Mouse (Mus musculus): ENCODE results near the gene Aplp2. TPM values are rescaled to one million over a fixed set of nuclear protein-coding genes. Genes with fewer than 3 reads are reported as not detected.

The Aplp2 gene
- polyA plus RNA-seq, 1 experiment from 2014 or later: 227 TPM

- WGBS: 91% methylated on average over 11 of the region's 11 CpGs
- no peak for ATAC-seq (replicated peaks)
- H3K4me2 ChIP-seq (replicated peaks): no peak overlapping the region
Measured at GRCm38 (mm10) chr9:31117088-31117487, 94.5 kb downstream of the Aplp2 start.

GRCm38 (mm10) chr9:31115586-31115985 is 96.0 kb downstream of the Aplp2 start:
- H3K4me2 ChIP-seq (replicated peaks): no peak overlapping the region
- no peaks in the 10 kb centered on the region for H3K36me3 ChIP-seq
- H3K4me3 ChIP-seq: no peak overlapping the region
- no peaks in the 10 kb centered on the region for H3K27me3 ChIP-seq
- no peak overlapping the region for H3K27ac ChIP-seq (replicated peaks)
- peaks cover 4% of the 10 kb centered on the region for H3K4me1 ChIP-seq
- H3K9ac ChIP-seq (replicated peaks): no peak overlapping the region
- no peak for ATAC-seq (replicated peaks)
- H3K9me3 ChIP-seq: no peaks in the 10 kb centered on the region

More at GRCm38 (mm10) chr9:31117088-31117487, 94.5 kb downstream of the Aplp2 start:
- Histone ChIP-seq H3K4me1 (peaks cover 8% of the 10 kb centered on the region), H3K27ac (replicated peaks) (no peak overlapping the region), H3K36me3 (no peaks in the 10 kb centered on the region), H3K4me3 (no peak overlapping the region), H3K9me3 (no peaks in the 10 kb centered on the region), H3K27me3 (no peaks in the 10 kb centered on the region), H3K9ac (replicated peaks) (no peak overlapping the region)

DNA sequence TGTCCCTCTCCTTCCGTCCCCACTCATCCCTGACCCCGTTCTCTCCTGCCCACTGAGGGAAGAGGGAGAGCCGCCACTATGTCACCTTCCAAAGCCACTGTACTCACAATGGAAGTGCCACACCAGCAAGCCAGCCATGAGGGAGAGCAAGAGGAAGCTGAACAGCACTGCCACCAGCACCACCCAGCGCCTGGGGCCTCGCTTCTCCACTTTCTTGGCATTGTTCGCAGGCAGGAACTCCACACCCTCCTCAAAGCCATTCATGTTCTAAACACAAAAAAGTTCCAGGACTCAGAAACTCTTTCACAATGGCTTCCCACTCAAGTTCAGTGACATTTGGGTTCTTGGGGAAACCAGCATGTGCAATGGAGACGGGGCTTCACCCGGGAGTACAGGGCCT is 103.2 kb downstream of the Aplp2 start:
- H3K4me3 ChIP-seq: no peak overlapping the region
- H3K36me3 ChIP-seq: no peaks in the 10 kb centered on the region
- ATAC-seq (replicated peaks): no peak
- H3K9ac ChIP-seq (replicated peaks): no peak overlapping the region
- H3K27ac ChIP-seq (replicated peaks): no peak overlapping the region
- H3K4me1 ChIP-seq: no peaks in the 10 kb centered on the region
- no peaks in the 10 kb centered on the region for H3K9me3 ChIP-seq
- H3K4me2 ChIP-seq (replicated peaks): no peak overlapping the region
- WGBS: 90% methylated on average over 8 of the region's 8 CpGs
- H3K27me3 ChIP-seq: no peaks in the 10 kb centered on the region

Other genes with a start within 250 kb of the Aplp2 start
- 5.0 and 5.6 TPM in 2 replicates for gene Zbtb44, start 181.2 kb downstream of the Aplp2 start, polyA plus RNA-seq (2015; fragmentation: Nextera tagmentation; extraction: Ambion mirVana)
- gene St14, start 80.0 kb downstream of the Aplp2 start, polyA plus RNA-seq (2015; fragmentation: Nextera tagmentation; extraction: Ambion mirVana): 0.27 and 0.36 TPM in 2 replicates
- gene Prdm10, start 68.7 kb upstream of the Aplp2 start, polyA plus RNA-seq (2015; fragmentation: Nextera tagmentation; extraction: Ambion mirVana): 10.2 and 10.4 TPM in 2 replicates
- gene Nfrkb, start 174.4 kb upstream of the Aplp2 start, polyA plus RNA-seq (2015; fragmentation: Nextera tagmentation; extraction: Ambion mirVana): 27.3 and 31.6 TPM in 2 replicates

Data from forebrain, embryonic 15.5 days (tissue).